Comparison of ENCODE assay signal across 17 mouse cellular contexts in genomic region chr2:52618804-52619203, GRCm38 (mm10). TPM values are rescaled to one million over a fixed set of nuclear protein-coding genes. Genes with fewer than 3 reads are reported as not detected.
DNase-seq lines count a peak whose midpoint lies in the region; ATAC-seq and TF ChIP-seq lines count a peak whose summit lies in the region.
"Had no signal": no experiment of that assay in that cellular context is flagged by ENCODE, and none has a peak within 500 bp of the region (broad histone marks: within the 10 kb centered on the region; RNA-seq: fewer than 3 reads in every experiment).

No protein-coding gene starts in this region.

- peaks cover 3% of the 10 kb centered on the region; the same call in 1 of the 2 replicates for H3K36me3 ChIP-seq in heart, adult 2 months (ENCODE audit: control insufficient read depth, insufficient read depth, low read length)
- H3K36me3 ChIP-seq in lung, embryonic 16.5 days (ENCODE audit: control insufficient read depth, insufficient read depth, low read length), result no peaks in the 10 kb centered on the region
- H3K36me3 ChIP-seq in heart, postnatal 0 days (replicated peaks; ENCODE audit: control insufficient read depth, insufficient read depth, low read length), result no peaks in the 10 kb centered on the region
- H3K36me3 ChIP-seq in liver, embryonic 16.5 days (ENCODE audit: control insufficient read depth, insufficient read depth), result no peaks in the 10 kb centered on the region
- H3K36me3 ChIP-seq: embryonic facial prominence, embryonic 10.5 days; forebrain, embryonic 15.5 days; midbrain, embryonic 15.5 days had no signal

- peak overlapping the region; percentile 20 for H3K27ac ChIP-seq in heart, adult 2 months
- no peak overlapping the region for H3K27ac ChIP-seq in lung, embryonic 16.5 days (ENCODE audit: low read length)
- H3K27ac ChIP-seq in heart, postnatal 0 days (ENCODE audit: low read depth), result no peak overlapping the region
- H3K27ac ChIP-seq in liver, embryonic 16.5 days (ENCODE audit: low read length), result no peak overlapping the region
- H3K27ac ChIP-seq: embryonic facial prominence, embryonic 10.5 days; forebrain, embryonic 15.5 days; midbrain, embryonic 15.5 days had no signal

- intact Hi-C loops in heart, adult 2 months (cut with DNase I), result no loop called here
- intact Hi-C loops in left cerebral cortex, postnatal 36 days (cut with DNase I), result no loop called here

- H3K4me1 ChIP-seq in heart, adult 2 months (ENCODE audit: control insufficient read depth, insufficient read depth, low read length), result peaks cover 7% of the 10 kb centered on the region
- peaks cover 12% of the 10 kb centered on the region for H3K4me1 ChIP-seq in lung, embryonic 16.5 days (replicated peaks; ENCODE audit: control insufficient read depth, insufficient read depth, low read length)
- H3K4me1 ChIP-seq in heart, postnatal 0 days (ENCODE audit: control insufficient read depth, insufficient read depth), result peaks cover 22% of the 10 kb centered on the region
- peaks cover 3% of the 10 kb centered on the region; the same call in 1 of the 2 replicates for H3K4me1 ChIP-seq in liver, embryonic 16.5 days (ENCODE audit: control insufficient read depth, low read depth, low read length)

- no peak for TF ChIP-seq POLR2A in heart, adult 2 months (IDR thresholded peaks at IDR 0.05; ENCODE audit: insufficient read depth, low read depth, low read length)

- no peak for DNase-seq in heart, adult 2 months
- DNase-seq in heart, adult 18-20 months, result no peak
- no peak for DNase-seq in lung, adult 18-20 months
- peak; percentile 49 for DNase-seq in heart, postnatal 0 days (ENCODE audit: low spot score)
- DNase-seq in left cerebral cortex, postnatal 36 days (ENCODE audit: low spot score in 2 of 2), result no peak
- DNase-seq in spleen, postnatal 14 days (ENCODE audit: low spot score in 2 of 2), result no peak
- DNase-seq: cerebellum, postnatal 14 days; lung, postnatal 10 days; right cerebral cortex, postnatal 14 days; thymus, adult 18-20 months had no signal

- peak overlapping the region; percentile 32 for H3K4me3 ChIP-seq in heart, adult 2 months
- no peak overlapping the region for H3K4me3 ChIP-seq in lung, embryonic 16.5 days (ENCODE audit: low read length)
- peak overlapping the region; percentile 22 for H3K4me3 ChIP-seq in heart, postnatal 0 days (ENCODE audit: low read depth, low read length)
- no peak overlapping the region for H3K4me3 ChIP-seq in liver, embryonic 16.5 days (ENCODE audit: low read depth, low read length)
- H3K4me3 ChIP-seq: forebrain, embryonic 15.5 days; midbrain, embryonic 15.5 days had no signal

- no peak for ATAC-seq in lung, embryonic 16.5 days (ENCODE audit: low read depth)
- ATAC-seq in heart, postnatal 0 days (ENCODE audit: insufficient read depth, low read depth), result 0 out of 2 replicates have a peak, but pooled peaks have one; percentile 13
- ATAC-seq in liver, embryonic 16.5 days (ENCODE audit: low read depth), result no peak
- ATAC-seq: activated CD4-positive, CD25-positive, alpha-beta regulatory T cell, adult 4 months; forebrain, embryonic 15.5 days; midbrain, embryonic 15.5 days had no signal

- TF ChIP-seq CTCF in heart, adult 2 months (IDR thresholded peaks at IDR 0.05), result no peak
- TF ChIP-seq CTCF in heart, postnatal 0 days (IDR thresholded peaks at IDR 0.05; ENCODE audit: low read depth), result no peak

- no peak overlapping the region for H3K9ac ChIP-seq in heart, adult 2 months (ENCODE audit: low read depth, low read length)
- no peak overlapping the region for H3K9ac ChIP-seq in lung, embryonic 16.5 days (ENCODE audit: low read length)
- H3K9ac ChIP-seq in heart, postnatal 0 days (replicated peaks; ENCODE audit: low read depth, low read length), result no peak overlapping the region
- no peak overlapping the region for H3K9ac ChIP-seq in liver, embryonic 16.5 days (ENCODE audit: low read depth, low read length)
- H3K9ac ChIP-seq: forebrain, embryonic 15.5 days; midbrain, embryonic 15.5 days had no signal

- H3K4me2 ChIP-seq in lung, embryonic 16.5 days (ENCODE audit: low read depth, low read length), result peak overlapping the region; percentile 55
- peak overlapping the region; percentile 59 for H3K4me2 ChIP-seq in heart, postnatal 0 days (ENCODE audit: low read depth, low read length)
- peak overlapping the region; percentile 58 for H3K4me2 ChIP-seq in liver, embryonic 16.5 days (ENCODE audit: low read depth, low read length)
- H3K4me2 ChIP-seq: forebrain, embryonic 15.5 days; midbrain, embryonic 15.5 days had no signal

- no peak for TF ChIP-seq EP300 in heart, adult 2 months (IDR thresholded peaks at IDR 0.05; ENCODE audit: insufficient read depth, low read depth, low read length)
- TF ChIP-seq EP300 in heart, postnatal 0 days (IDR thresholded peaks at IDR 0.05; ENCODE audit: low read depth), result no peak

- H3K27me3 ChIP-seq in heart, adult 2 months (ENCODE audit: control insufficient read depth, insufficient read depth, low read length), result no peaks in the 10 kb centered on the region; the same call in 1 of the 2 replicates
- H3K27me3 ChIP-seq in lung, embryonic 16.5 days (ENCODE audit: control insufficient read depth, insufficient read depth, low read depth, low read length), result no peaks in the 10 kb centered on the region
- H3K27me3 ChIP-seq in heart, postnatal 0 days (ENCODE audit: control insufficient read depth, insufficient read depth, low read length), result no peaks in the 10 kb centered on the region
- H3K27me3 ChIP-seq in liver, embryonic 16.5 days (ENCODE audit: control insufficient read depth, insufficient read depth, low read depth, low read length), result no peaks in the 10 kb centered on the region
- H3K27me3 ChIP-seq: forebrain, embryonic 15.5 days; midbrain, embryonic 15.5 days had no signal

- H3K79me2 ChIP-seq in heart, adult 2 months (replicated peaks; ENCODE audit: control insufficient read depth, insufficient read depth, low read length), result no peaks in the 10 kb centered on the region

- H3K9me3 ChIP-seq in lung, embryonic 16.5 days (ENCODE audit: control insufficient read depth, low read length), result no peaks in the 10 kb centered on the region
- no peaks in the 10 kb centered on the region for H3K9me3 ChIP-seq in heart, postnatal 0 days (replicated peaks; ENCODE audit: control insufficient read depth, low read length)
- no peaks in the 10 kb centered on the region for H3K9me3 ChIP-seq in liver, embryonic 16.5 days (replicated peaks; ENCODE audit: control insufficient read depth, low read length)
- H3K9me3 ChIP-seq: embryonic facial prominence, embryonic 10.5 days; forebrain, embryonic 15.5 days; midbrain, embryonic 15.5 days had no signal

- 8% methylated on average over 2 of the region's 2 CpGs for WGBS in heart, adult 2 months
- 29% methylated on average over 2 of the region's 2 CpGs for WGBS in lung, embryonic 16.5 days
- 1% methylated on average over 2 of the region's 2 CpGs for WGBS in heart, postnatal 0 days
- whole genome bisulfite sequencing in liver, embryonic 16.5 days (ENCODE audit: insufficient replicate concordance), result 11% methylated on average over 2 of the region's 2 CpGs

RNA-seq across cellular contexts. Expression of gene Cacnb4, which starts 57.8 kb away (rescaled TPM):
- under 1 TPM; 0.29 to 0.61 TPM for total RNA-seq in heart, adult 2 months (2021)
- polyA plus RNA-seq in heart, adult 2 months (2012; rRNA removed), result 0.16 and 0.35 TPM in 2 replicates
- under 1 TPM; 0.27 to 0.28 TPM for total RNA-seq in heart, adult 18-20 months (2021)
- 0.98 and 1.1 TPM in 2 replicates for polyA plus RNA-seq in lung, embryonic 16.5 days (2015; fragmentation: Nextera tagmentation; extraction: Ambion mirVana)
- 0.69 and 0.73 TPM in 2 replicates for total RNA-seq in heart, postnatal 0 days (2014; rRNA removed; ENCODE audit: low replicate concordance)
- 0.48 and 0.56 TPM in 2 replicates for polyA plus RNA-seq in heart, postnatal 0 days (2015; fragmentation: Nextera tagmentation; extraction: Ambion mirVana)
- polyA plus RNA-seq in liver, embryonic 16.5 days (2015; fragmentation: Nextera tagmentation; extraction: Ambion mirVana), result 0.12 and 0.21 TPM in 2 replicates
- 100 to 1,000 TPM; 166 to 195 TPM for total RNA-seq in left cerebral cortex, postnatal 36 days (2021)
- polyA plus RNA-seq: erythroblast, embryonic 14.5 days had no signal

Comparison
In these comparisons a context has a peak if more than half of its experiments do, and no peak if none do; other contexts are left out.
1. H3K4me3 ChIP-seq: peak in heart, adult 2 months (single experiment) and heart, postnatal 0 days (single experiment); none in lung, embryonic 16.5 days (single experiment) and liver, embryonic 16.5 days (single experiment).
2. RNA of gene Cacnb4, which starts 57.8 kb away (total RNA-seq): 166 to 195 TPM in left cerebral cortex, postnatal 36 days; 0.69 to 0.73 TPM in heart, postnatal 0 days, 0.29 to 0.61 TPM in heart, adult 2 months and 0.27 to 0.28 TPM in heart, adult 18-20 months; every median in the first group is over 10 times any median in the second.
3. Peak in every context shown above with its lines, with median percentiles within 50 percentile points of each other: H3K4me2 ChIP-seq.